Mouse (Mus musculus): Measurements from ENCODE around the gene Trim38. TPM values are rescaled to one million over a fixed set of nuclear protein-coding genes. Genes with fewer than 3 reads are reported as not detected.

Gene Trim38
- 0.02 TPM in 1 of 2 replicates, not detected in the other for polyA plus RNA-seq (2012; rRNA removed)

DNA sequence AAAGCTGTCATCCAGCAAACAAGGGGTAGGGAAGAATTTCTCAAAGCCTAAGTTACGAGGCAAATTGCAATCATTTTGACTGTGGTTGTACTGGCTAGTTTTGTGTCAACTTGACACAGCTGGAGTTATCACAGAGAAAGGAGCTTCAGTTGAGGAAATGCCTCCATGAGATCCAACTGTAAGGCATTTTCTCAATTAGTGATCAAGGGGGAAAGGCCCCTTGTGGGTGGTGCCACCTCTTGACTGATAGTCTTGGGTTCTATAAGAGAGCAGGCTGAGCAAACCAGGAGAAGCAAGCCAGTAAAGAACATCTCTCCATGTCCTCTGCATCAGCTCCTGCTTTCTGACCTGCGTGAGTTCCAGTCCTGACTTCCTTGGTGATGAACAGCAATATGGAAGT, at the start of gene Trim38:
Trim38 (plus strand) TSS at position 301 of the 400 bp plus-strand sequence.

DNA sequence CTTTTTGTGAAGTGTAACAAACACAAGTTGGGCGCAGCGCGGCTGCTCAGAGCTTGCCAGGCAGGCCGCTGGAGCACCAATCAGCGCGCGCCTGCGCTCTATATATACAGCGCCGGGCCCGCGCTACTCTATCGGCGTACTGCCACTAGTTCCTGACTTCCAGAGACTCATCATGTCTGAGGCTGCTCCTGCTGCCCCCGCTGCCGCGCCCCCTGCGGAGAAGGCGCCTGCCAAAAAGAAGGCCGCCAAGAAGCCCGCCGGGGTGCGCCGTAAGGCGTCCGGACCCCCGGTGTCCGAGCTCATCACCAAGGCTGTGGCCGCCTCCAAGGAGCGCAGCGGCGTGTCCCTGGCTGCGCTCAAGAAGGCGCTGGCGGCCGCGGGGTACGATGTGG, 31.0 kb upstream of the Trim38 start, which contains the start of gene Hist1h1c:
Hist1h1c (plus strand) TSS at position 132 of the 392 bp plus-strand sequence.

DNA sequence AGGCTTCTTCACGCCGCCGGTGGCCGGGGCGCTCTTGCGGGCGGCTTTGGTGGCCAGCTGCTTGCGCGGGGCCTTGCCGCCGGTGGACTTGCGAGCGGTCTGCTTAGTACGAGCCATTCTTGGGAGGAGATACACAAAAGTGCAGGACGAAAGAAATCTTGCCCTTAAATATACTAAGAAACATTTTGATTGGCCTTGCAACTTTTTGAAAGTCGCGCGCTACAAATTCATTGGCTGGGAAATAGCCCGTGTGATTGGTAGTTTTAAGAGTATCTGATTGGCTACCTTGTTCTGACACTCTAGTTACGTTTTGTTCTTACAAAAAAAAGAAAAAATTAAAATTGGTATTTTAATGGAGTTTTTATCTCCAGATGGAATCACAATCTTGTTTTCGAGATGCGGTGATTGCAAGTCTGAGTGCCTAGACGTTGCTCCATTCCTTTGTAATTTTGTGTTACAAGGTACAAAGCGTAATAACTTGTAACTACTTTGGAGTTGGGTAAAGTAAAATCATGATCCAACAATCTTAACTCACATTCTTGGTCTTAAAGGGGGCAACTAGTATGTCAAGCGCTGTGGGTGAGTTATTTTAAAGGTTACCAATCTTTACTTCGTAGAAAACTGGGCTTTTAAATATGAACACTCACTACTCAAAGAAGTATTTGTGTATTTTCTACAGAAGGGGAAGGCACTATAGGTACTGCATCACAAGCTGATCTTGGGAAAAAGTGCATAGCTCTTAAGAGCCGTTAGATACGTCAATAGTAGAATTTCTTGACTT, 24.1 kb upstream of the Trim38 start, which contains the start of gene Hist1h3c:
Hist1h3c (minus strand) TSS at position 222 of the 781 bp plus-strand sequence.

DNA sequence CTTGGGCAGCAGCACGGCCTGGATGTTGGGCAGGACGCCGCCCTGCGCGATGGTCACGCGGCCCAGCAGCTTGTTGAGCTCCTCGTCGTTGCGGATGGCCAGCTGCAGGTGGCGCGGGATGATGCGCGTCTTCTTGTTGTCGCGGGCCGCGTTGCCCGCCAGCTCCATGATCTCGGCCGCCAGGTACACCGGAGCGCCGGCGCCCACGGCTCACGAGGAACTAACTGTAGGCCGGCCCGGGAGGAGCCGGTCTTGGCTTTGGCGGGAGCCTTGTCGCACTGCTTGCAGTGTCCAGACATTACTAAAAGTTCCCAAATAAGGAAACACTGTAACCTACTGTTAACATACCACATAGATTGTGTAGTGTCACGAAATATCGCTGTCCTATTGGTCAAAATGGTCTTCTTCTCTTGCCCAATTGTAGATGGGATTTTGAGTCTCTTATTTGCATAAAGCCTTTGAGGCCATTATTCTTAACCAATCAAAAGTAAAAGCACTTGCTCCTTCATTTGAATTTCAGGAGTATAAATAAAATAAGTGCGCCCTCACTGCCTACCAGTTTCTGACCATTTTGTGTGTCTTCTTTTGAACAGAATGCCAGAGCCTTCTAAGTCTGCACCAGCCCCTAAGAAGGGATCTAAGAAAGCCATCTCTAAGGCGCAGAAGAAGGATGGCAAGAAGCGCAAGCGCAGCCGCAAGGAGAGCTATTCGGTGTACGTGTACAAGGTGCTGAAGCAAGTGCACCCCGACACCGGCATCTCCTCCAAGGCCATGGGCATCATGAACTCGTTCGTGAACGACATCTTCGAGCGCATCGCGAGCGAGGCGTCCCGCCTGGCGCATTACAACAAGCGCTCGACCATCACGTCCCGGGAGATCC, 23.3 kb upstream of the Trim38 start, which contains the start of gene Hist1h2bb:
Hist1h2bb (plus strand) TSS at position 534 of the 880 bp plus-strand sequence.

DNA sequence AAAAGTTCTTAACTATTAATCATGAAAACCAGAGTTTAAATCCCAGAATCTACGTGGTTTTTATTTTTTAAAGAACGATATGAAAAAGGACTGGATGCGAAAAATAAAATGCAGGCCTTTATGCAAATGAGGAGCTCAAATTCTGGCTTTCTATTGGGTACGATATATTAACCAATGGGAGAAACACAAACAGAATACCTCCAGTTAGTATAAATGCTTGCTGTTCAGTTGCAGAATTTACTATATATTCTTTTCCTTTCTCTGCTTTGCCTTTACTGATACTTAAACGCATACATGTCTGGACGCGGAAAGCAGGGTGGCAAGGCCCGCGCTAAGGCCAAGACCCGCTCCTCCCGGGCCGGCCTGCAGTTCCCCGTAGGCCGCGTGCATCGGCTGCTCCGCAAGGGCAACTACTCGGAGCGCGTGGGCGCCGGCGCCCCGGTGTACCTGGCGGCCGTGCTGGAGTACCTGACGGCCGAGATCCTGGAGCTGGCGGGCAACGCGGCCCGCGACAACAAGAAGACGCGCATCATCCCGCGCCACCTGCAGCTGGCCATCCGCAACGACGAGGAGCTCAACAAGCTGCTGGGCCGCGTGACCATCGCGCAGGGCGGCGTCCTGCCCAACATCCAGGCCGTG, 18.8 kb upstream of the Trim38 start, which contains the start of gene Hist1h2ab:
Hist1h2ab (plus strand) TSS at position 288 of the 639 bp plus-strand sequence.

DNA sequence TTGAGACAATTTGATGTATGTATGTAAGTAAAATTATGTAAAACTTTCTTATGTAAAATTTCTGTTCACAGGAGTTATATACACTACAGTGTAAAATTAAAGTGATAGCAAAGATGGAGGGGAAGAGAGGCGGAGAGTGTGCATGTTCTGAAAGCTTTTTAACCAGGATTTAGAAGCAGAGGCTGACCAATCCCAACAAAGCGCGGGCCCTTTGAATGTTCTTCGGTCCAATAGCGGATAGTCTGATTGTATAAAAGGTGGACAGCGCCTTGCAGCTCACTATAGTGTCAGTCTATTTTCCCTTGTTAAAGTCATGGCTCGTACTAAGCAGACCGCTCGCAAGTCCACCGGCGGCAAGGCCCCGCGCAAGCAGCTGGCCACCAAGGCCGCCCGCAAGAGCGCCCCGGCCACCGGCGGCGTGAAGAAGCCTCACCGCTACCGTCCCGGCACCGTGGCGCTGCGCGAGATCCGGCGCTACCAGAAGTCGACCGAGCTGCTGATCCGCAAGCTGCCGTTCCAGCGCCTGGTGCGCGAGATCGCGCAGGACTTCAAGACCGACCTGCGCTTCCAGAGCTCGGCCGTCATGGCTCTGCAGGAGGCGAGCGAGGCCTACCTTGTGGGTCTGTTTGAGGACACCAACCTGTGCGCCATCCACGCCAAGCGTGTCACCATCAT, 17.5 kb upstream of the Trim38 start, which contains the start of gene Hist1h3b:
Hist1h3b (plus strand) TSS at position 201 of the 675 bp plus-strand sequence.

DNA sequence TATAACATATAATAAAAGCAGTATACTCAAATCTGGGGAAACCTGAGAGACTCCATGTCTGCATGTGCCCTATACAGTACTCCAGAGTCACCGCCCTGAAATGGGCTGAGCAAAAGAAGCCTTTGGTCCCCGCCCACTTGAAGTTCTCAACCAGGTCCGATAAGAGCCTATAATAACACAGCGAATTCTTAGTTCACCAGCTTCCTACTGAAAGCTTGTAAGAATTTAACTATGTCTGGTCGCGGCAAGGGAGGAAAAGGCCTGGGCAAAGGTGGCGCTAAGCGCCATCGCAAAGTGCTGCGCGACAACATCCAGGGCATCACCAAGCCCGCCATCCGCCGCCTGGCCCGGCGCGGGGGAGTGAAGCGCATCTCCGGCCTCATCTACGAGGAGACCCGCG, 12.9 kb upstream of the Trim38 start, which contains the start of gene Hist1h4b:
Hist1h4b (plus strand) TSS at position 224 of the 400 bp plus-strand sequence.

DNA sequence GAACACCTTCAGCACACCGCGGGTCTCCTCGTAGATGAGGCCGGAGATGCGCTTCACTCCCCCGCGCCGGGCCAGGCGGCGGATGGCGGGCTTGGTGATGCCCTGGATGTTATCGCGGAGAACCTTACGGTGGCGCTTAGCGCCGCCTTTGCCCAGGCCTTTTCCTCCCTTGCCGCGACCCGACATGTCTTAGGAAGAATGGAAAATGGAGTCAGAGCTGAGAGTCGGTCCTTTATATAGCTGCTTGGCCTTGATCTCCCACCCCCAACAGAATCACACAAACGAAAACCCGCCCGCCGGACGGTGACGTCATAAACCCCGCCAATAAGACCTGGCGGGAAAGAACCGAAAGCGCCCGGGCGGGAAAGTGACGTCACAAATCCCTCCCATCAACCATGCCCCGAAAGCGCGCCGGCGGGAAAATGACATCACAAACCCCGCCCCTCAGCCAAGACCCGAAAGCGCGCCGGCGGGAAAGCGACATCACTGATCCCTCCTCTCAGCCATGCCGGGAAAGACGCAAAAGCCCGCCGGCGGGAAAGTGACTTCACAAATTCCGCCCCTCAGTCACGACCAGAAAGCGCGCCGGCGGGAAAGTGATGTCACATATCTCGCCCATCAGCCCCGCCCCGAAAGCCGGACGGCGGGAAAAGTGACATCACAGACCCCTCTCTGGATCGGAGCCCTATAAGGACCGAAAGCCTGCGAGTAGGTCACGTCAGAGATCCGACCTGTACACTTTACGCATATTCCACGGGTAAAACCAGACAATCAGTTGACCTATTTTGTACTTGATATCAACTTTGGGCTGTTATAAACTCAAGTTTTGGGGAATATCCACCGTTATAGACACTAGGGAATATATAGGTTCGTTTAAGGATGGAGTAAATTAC, 8.5 kb upstream of the Trim38 start, which contains the start of gene Hist1h4a:
Hist1h4a (minus strand) TSS at position 259 of the 893 bp plus-strand sequence.

DNA sequence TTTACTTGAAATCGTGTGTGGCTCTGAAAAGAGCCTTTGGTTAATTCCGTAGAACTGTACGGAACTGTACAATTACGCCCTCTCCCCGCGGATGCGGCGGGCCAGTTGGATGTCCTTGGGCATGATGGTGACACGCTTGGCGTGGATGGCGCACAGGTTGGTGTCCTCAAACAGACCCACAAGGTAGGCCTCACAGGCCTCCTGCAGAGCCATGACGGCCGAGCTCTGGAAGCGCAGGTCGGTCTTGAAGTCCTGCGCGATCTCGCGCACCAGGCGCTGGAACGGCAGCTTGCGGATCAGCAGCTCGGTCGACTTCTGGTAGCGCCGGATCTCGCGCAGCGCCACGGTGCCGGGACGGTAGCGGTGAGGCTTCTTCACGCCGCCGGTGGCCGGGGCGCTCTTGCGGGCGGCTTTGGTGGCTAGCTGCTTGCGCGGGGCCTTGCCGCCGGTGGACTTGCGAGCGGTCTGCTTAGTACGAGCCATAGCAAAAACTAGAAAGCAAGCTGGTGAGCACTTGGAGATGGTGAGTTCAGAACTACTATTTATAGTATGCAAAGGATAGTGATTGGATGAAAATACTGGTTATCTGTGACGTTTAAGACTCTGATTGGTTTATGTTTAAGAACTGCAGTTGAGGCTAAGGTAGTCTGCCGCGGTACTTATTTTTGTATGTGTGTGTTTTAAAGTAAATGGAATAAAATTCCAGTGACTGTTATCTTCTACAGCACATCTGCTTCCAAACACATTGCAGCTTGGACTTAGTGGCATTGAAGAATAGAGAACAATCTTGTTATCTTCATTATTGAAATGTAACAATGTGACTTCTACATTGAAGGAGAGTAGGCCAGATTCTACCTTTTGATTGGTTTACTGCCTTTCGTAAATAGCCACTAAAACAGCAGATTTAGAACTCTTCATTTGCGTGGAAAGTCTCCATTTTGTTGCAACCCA, 7.6 kb upstream of the Trim38 start, which contains the start of gene Hist1h3a:
Hist1h3a (minus strand) TSS at position 516 of the 951 bp plus-strand sequence.

DNA sequence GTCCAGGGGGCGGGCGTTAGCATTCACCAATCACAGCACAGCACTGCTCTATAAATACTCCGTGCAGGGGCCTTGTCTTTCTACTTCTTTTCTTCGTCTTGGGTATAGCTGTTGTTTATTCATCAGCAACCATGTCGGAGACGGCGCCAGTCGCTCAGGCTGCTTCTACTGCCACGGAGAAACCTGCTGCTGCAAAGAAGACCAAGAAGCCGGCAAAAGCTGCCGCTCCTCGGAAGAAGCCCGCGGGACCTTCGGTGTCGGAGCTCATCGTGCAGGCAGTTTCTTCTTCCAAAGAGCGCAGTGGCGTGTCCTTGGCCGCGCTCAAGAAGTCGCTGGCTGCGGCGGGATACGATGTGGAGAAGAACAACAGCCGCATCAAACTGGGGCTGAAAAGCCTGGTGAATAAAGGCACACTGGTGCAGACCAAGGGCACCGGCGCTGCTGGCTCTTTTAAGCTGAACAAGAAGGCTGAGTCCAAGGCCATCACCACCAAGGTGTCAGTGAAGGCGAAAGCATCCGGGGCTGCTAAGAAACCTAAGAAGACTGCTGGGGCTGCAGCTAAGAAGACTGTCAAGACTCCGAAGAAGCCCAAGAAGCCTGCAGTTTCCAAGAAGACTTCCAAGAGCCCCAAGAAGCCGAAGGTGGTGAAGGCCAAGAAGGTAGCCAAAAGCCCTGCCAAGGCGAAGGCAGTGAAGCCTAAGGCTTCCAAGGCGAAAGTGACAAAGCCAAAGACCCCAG, 6.0 kb upstream of the Trim38 start, which contains the start of gene Hist1h1a:
Hist1h1a (plus strand) TSS at position 81 of the 738 bp plus-strand sequence.

DNA sequence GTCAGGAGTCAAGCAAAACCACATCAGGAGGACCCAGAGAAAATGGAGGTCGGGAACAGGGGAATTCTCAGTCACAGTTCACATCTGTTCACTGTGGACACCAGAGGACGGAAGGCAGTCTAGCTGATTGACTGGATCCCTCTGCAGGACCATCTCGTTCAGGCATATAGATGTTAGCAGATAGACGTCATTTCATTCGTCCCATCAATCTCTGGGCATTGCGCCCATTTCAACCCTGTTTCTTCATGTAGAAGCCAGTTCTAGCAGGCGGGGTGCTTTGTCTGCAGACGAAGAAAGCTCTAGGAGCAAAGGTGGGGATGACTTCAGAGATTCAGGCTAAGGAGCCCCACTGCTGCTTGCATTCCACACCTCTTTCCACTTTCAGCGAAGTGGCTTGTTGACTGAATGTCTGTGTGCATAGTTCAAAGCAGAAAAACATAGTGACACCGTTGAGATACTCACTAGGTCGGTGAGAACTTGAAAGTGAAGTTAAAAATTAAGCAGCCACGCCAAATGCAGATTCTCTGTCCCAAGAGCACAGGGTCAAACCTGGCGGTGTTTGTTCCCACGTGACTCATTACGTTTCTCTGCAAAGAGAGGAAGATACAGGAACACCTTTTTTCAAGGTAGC, 36.8 kb downstream of the Trim38 start, which contains the start of gene Slc17a2:
Slc17a2 (plus strand) TSS at position 572 of the 631 bp plus-strand sequence.

DNA sequence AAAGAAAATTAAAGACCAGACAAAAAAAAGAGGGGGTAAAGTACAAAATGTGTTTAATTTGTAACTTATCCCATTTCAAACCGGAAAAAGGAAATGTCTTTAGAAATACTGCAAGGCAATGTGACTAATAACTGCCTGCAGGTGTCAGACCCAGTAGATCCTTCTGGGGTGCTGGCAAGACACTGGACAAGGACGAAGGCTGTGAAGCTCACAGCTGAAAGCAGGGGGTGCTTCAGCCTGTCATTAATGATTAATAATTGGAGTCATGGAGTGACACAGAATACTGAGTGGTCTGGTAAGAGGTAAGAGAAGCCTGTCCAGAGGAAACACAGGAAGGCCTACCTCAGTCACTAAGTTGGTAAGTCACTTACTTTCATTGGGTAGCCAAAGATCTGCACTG, 69.6 kb downstream of the Trim38 start, which contains the start of gene Slc17a3:
Slc17a3 (plus strand) TSS at position 127 of the 400 bp plus-strand sequence.

Other genes with a start within 250 kb of the Trim38 start
- gene Hist1h4h, start 238.9 kb upstream of the Trim38 start, polyA plus RNA-seq (2012; rRNA removed) = 14.7 and 20.5 TPM in 2 replicates
- gene Hist1h2af, start 236.0 kb upstream of the Trim38 start, polyA plus RNA-seq (2012; rRNA removed) = 187 and 225 TPM in 2 replicates
- 16.6 and 25.3 TPM in 2 replicates for gene Hist1h3g, start 234.5 kb upstream of the Trim38 start, polyA plus RNA-seq (2012; rRNA removed)
- 2.4 and 4.0 TPM in 2 replicates for gene Hist1h2bh, start 226.5 kb upstream of the Trim38 start, polyA plus RNA-seq (2012; rRNA removed)
- 2.5 and 3.5 TPM in 2 replicates for gene Hist1h3f, start 225.9 kb upstream of the Trim38 start, polyA plus RNA-seq (2012; rRNA removed)
- 10.2 and 14.3 TPM in 2 replicates for gene Hist1h4f, start 218.3 kb upstream of the Trim38 start, polyA plus RNA-seq (2012; rRNA removed)
- gene Hist1h1d, start 216.7 kb upstream of the Trim38 start, polyA plus RNA-seq (2012; rRNA removed) = 0.30 and 0.45 TPM in 2 replicates
- gene Hist1h3e, start 207.5 kb upstream of the Trim38 start, polyA plus RNA-seq (2012; rRNA removed) = 20.2 and 31.1 TPM in 2 replicates
- gene Hist1h2ae, start 198.7 kb upstream of the Trim38 start, polyA plus RNA-seq (2012; rRNA removed) = 9.2 and 10.5 TPM in 2 replicates
- 17.6 and 25.1 TPM in 2 replicates for gene Hist1h2bg, start 198.5 kb upstream of the Trim38 start, polyA plus RNA-seq (2012; rRNA removed)
- gene Hist1h2bf, start 195.7 kb upstream of the Trim38 start, polyA plus RNA-seq (2012; rRNA removed) = 7.5 and 10.9 TPM in 2 replicates
- 4.5 and 5.4 TPM in 2 replicates for gene Hist1h2ad, start 195.5 kb upstream of the Trim38 start, polyA plus RNA-seq (2012; rRNA removed)
- gene Hist1h3d, start 194.2 kb upstream of the Trim38 start, polyA plus RNA-seq (2012; rRNA removed) = 14.9 and 24.5 TPM in 2 replicates
- gene Hist1h4d, start 188.3 kb upstream of the Trim38 start, polyA plus RNA-seq (2012; rRNA removed) = 6.8 and 9.8 TPM in 2 replicates
- 2.1 and 2.5 TPM in 2 replicates for gene Hist1h2be, start 148.8 kb upstream of the Trim38 start, polyA plus RNA-seq (2012; rRNA removed)
- 5.2 and 7.1 TPM in 2 replicates for gene Hist1h1e, start 147.4 kb upstream of the Trim38 start, polyA plus RNA-seq (2012; rRNA removed)
- 1.2 and 1.3 TPM in 2 replicates for gene Hist1h2ac, start 86.0 kb upstream of the Trim38 start, polyA plus RNA-seq (2012; rRNA removed)
- 25.7 and 29.8 TPM in 2 replicates for gene Hist1h2bc, start 85.7 kb upstream of the Trim38 start, polyA plus RNA-seq (2012; rRNA removed)
- gene Hist1h1t, start 74.1 kb upstream of the Trim38 start, polyA plus RNA-seq (2012; rRNA removed) = 0.16 TPM in 1 of 2 replicates, not detected in the other
- 7.0 and 8.6 TPM in 2 replicates for gene Hist1h4c, start 71.5 kb upstream of the Trim38 start, polyA plus RNA-seq (2012; rRNA removed)
- 2.3 and 2.4 TPM in 2 replicates for gene Hfe, start 59.1 kb upstream of the Trim38 start, polyA plus RNA-seq (2012; rRNA removed)
- gene Hist1h1c, start 31.1 kb upstream of the Trim38 start, polyA plus RNA-seq (2012; rRNA removed) = 12.2 and 12.7 TPM in 2 replicates
- 19.7 and 29.1 TPM in 2 replicates for gene Hist1h3c, start 24.3 kb upstream of the Trim38 start, polyA plus RNA-seq (2012; rRNA removed)
- gene Hist1h2bb, start 23.2 kb upstream of the Trim38 start, polyA plus RNA-seq (2012; rRNA removed) = 6.1 and 9.8 TPM in 2 replicates
- gene Hist1h2ab, start 18.8 kb upstream of the Trim38 start, polyA plus RNA-seq (2012; rRNA removed) = 24.0 and 28.7 TPM in 2 replicates
- 26.1 and 47.9 TPM in 2 replicates for gene Hist1h3b, start 17.6 kb upstream of the Trim38 start, polyA plus RNA-seq (2012; rRNA removed)
- gene Hist1h4b, start 12.9 kb upstream of the Trim38 start, polyA plus RNA-seq (2012; rRNA removed) = 20.0 and 24.9 TPM in 2 replicates
- 8.6 and 12.5 TPM in 2 replicates for gene Hist1h4a, start 8.7 kb upstream of the Trim38 start, polyA plus RNA-seq (2012; rRNA removed)
- gene Hist1h3a, start 7.5 kb upstream of the Trim38 start, polyA plus RNA-seq (2012; rRNA removed) = 15.6 and 21.5 TPM in 2 replicates
- gene Hist1h1a, start 6.2 kb upstream of the Trim38 start, polyA plus RNA-seq (2012; rRNA removed) = 3.5 and 4.3 TPM in 2 replicates
- not detected in 2 replicates for gene Slc17a2, start 37.1 kb downstream of the Trim38 start, polyA plus RNA-seq (2012; rRNA removed)
- gene Slc17a3, start 69.5 kb downstream of the Trim38 start, polyA plus RNA-seq (2012; rRNA removed) = 0.01 TPM in 1 of 2 replicates, not detected in the other
- gene Slc17a1, start 97.8 kb downstream of the Trim38 start, polyA plus RNA-seq (2012; rRNA removed) = not detected in 2 replicates
- not detected in 2 replicates for gene Slc17a4, start 145.1 kb downstream of the Trim38 start, polyA plus RNA-seq (2012; rRNA removed)
- gene Hist1h2ba, start 164.2 kb downstream of the Trim38 start, polyA plus RNA-seq (2012; rRNA removed) = not detected in 2 replicates
- not detected in 2 replicates for gene Hist1h2aa, start 164.5 kb downstream of the Trim38 start, polyA plus RNA-seq (2012; rRNA removed)
- gene Scgn, start 221.3 kb downstream of the Trim38 start, polyA plus RNA-seq (2012; rRNA removed) = 1.2 and 1.5 TPM in 2 replicates

All from central nervous system, embryonic 14 days (tissue).